Mouse (Mus musculus): ENCODE results near the gene Ralgps1.

GRCm38 (mm10) chr2:33357250-33357838 lies 13.9 kb downstream of the Ralgps1 start:
- no peak for TF ChIP-seq CTCF (IDR thresholded peaks at IDR 0.05 in 2 of 3, conservative IDR thresholded peaks at IDR 0.05 in 1 of 3; ENCODE audit: control insufficient read depth in 1 of 3, insufficient read depth in 1 of 3, low read depth in 2 of 3, low read length in 3 of 3, poor library complexity in 1 of 3, severe bottlenecking in 1 of 3)
- TF ChIP-seq RCOR1 (IDR thresholded peaks at IDR 0.05; ENCODE audit: low read depth, low read length) = no peak
- no peak for TF ChIP-seq ETS1 (IDR thresholded peaks at IDR 0.05; ENCODE audit: low read depth, low read length)
- no peak for TF ChIP-seq MAX (IDR thresholded peaks at IDR 0.05; ENCODE audit: low read length)
- no peak for TF ChIP-seq USF1 (IDR thresholded peaks at IDR 0.05; ENCODE audit: low read depth, low read length)
- no peak for TF ChIP-seq POLR2A (IDR thresholded peaks at IDR 0.05; ENCODE audit: control insufficient read depth in 1 of 2, insufficient read depth in 1 of 2, low read depth in 1 of 2, low read length in 2 of 2, poor library complexity in 1 of 2)
- TF ChIP-seq POLR2AphosphoS2 (IDR thresholded peaks at IDR 0.05; ENCODE audit: low read length) = no peak

Data from MEL (cell line).